Mouse (Mus musculus) stomach, postnatal 0 days (tissue): Measurements from ENCODE around the gene Ddx31.

Experiments used
- CTCF ChIP-seq: IDR thresholded peaks from 2 replicates; pipeline ENCODE4 v1.5.1; 2016; ENCODE audit warnings: antibody characterized with exemption, low read depth, mild to moderate bottlenecking, moderate library complexity
- EP300 ChIP-seq: optimal IDR thresholded peaks from 2 replicates; pipeline ENCODE3; 2016; ENCODE audit warnings: antibody characterized with exemption

DNA sequence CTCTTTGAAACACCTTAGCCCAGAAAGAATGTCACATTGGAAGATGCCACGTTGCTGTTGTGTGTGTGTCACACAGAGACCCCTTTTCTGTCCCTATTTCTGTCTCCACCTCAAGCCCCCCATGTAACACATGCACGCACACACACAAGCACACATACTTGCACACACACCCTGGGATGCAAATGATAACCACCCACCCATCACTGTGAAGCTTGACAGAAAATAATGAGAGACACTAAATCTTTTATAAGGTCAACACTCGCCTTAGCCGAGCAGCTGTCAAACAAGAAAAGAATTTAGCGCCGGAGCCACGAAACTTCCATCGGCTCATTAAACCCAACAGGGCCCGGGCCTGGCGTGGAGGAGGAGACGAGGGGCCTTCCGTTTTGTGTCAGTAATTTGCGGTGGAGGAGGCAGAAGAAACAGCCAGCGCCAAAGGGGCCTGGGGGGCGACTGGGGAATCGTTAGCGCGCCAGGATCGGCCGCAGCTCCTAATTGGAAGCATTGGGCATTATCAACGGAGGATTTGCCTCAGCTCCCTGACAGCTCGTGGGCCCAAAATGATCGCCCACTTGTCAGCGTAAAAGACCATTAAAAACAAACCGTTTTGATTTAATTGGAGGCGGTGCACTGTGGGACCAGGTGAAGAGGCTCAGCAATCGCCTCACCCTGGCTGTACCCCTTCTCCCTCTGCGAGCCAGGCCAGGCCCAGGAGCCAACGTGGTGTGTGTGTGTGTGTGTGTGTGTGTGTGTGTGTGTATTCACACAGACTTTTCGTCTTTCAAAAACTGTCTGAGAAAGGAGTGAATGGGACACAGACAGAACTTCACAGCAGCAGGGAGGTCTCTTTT is 103.7 kb downstream of the Ddx31 start:
- TF ChIP-seq CTCF = no peak
- TF ChIP-seq EP300 = no peak
